Mouse (Mus musculus): ENCODE measurements around the gene Kank2.

- TF ChIP-seq EP300 (IDR thresholded peaks at IDR 0.05; ENCODE audit: low read depth) = no peak
- no peak for TF ChIP-seq CTCF (IDR thresholded peaks at IDR 0.05; ENCODE audit: low read depth)
Measured at GRCm38 (mm10) chr9:21784517-21785307, 13.8 kb downstream of the Kank2 start.
